Mouse (Mus musculus): ENCODE measurements at regions not wholly inside any gene's neighbourhood (a gene's known extent, or its start where the extent isn't known, plus 50 kb on each side); places are given as distances from the start of the nearest gene placed in this dataset.

DNA sequence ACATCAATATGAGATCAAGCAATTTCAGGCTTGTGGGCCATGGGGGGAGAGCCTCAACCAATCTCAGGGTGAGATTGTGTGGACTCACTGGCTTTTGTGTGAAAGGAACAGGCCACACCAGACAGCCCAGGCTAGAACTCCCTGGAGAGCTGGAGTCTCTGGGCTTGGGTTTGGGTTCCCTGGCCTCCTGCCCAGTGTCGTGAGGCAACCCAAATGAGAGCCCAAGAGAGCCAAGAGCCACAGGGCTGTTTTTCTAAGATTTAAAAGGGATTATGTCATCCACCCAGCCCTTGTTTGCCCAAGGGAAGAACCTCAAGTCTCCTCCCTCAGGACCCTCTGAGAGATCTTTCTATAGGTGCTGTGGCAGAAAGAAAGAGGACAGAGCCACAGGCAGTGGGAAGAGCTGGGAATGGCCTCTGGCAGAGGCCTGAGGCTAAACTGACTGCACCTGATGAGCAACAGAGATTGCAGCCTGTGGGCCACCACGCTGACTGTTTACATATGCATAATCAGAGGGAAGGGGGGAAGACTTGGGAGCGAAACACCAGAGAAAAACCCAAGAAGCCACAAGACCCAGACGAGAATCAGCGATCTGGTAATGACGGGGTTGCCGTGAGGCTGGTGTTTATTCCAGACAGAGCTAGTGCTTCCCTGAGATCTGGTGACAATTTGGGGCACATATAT is 92.1 kb downstream of the Bcl2l11 start:
- Histone ChIP-seq H3K9me3 (replicated peaks; ENCODE audit: low read length) (peaks cover 10% of the 10 kb centered on the region), H3K27ac (ENCODE audit: insufficient read depth, low read depth) (no peak overlapping the region), H3K4me2 (ENCODE audit: insufficient read depth, low read depth, poor library complexity, severe bottlenecking) (no peak overlapping the region), H3K36me3 (replicated peaks in 1 of 2; ENCODE audit: control insufficient read depth in 1 of 2, insufficient read depth in 1 of 2, low read length in 1 of 2) (no peaks in the 10 kb centered on the region), H3K27me3 (replicated peaks) (peaks cover 1% of the 10 kb centered on the region), H3K9ac (ENCODE audit: insufficient read depth, low read depth) (no peak overlapping the region), H3K79me2 (replicated peaks; ENCODE audit: control insufficient read depth, extremely low read depth, insufficient read depth, poor library complexity, severe bottlenecking) (no peaks in the 10 kb centered on the region), H3K4me3 (replicated peaks in 1 of 3; ENCODE audit: low read depth in 2 of 3, low read length in 2 of 3, poor library complexity in 1 of 3) (no peak overlapping the region), H3K4me1 (ENCODE audit: control insufficient read depth in 1 of 2, insufficient read depth in 2 of 2) (peaks cover 20 to 63% of the 10 kb centered on the region in 2 experiments)
- TF ChIP-seq BHLHE40 (IDR thresholded peaks at IDR 0.05; ENCODE audit: low read depth, low read length) (peak; percentile 58; the same call in 1 of the 2 replicates), POLR2AphosphoS2 (IDR thresholded peaks at IDR 0.05; ENCODE audit: low read depth, low read length) (no peak), TCF12 (IDR thresholded peaks at IDR 0.05; ENCODE audit: low read depth, low read length) (peak; percentile 26; the same call in 1 of the 2 replicates), ETS1 (conservative IDR thresholded peaks at IDR 0.05; ENCODE audit: low read depth, low read length) (peak; percentile 51), MAZ (IDR thresholded peaks at IDR 0.05; ENCODE audit: low read depth, low read length) (no peak), MEF2A (IDR thresholded peaks at IDR 0.05; ENCODE audit: borderline replicate concordance, low read depth, low read length) (0 out of 2 replicates have a peak, but pooled peaks have one; percentile 9), UBTF (IDR thresholded peaks at IDR 0.05; ENCODE audit: low read depth, low read length) (no peak), IRF4 (IDR thresholded peaks at IDR 0.05; ENCODE audit: low read depth, low read length) (peak; percentile 35; the same call in 1 of the 2 replicates), USF2 (conservative IDR thresholded peaks at IDR 0.05; ENCODE audit: low read depth, low read length) (no peak), TBP (conservative IDR thresholded peaks at IDR 0.05; ENCODE audit: low read depth, low read length) (no peak), E2F4 (IDR thresholded peaks at IDR 0.05; ENCODE audit: insufficient replicate concordance, low read depth, low read length) (no peak)
- peak; percentile 48 for DNase-seq (ENCODE audit: extremely low read depth)
- in situ Hi-C loops (cut with MboI; ENCODE audit: low pct_ligation_motif_present, low pct_unique_long_range_greater_than_20kb, low sequenced_read_pairs), result no loop called here
- dilution Hi-C loops (cut with MboI; ENCODE audit: extremely low pct_ligation_motif_present, extremely low pct_unique_long_range_greater_than_20kb, low sequenced_read_pairs), result no loop called here

GRCm38 (mm10) chr2:128218961-128219360 is 93.1 kb downstream of the Bcl2l11 start:
- no peak overlapping the region for H3K9ac ChIP-seq (ENCODE audit: insufficient read depth, low read depth)
- TF ChIP-seq MAFK (IDR thresholded peaks at IDR 0.05; ENCODE audit: insufficient replicate concordance, low read length) (no peak), ETS1 (conservative IDR thresholded peaks at IDR 0.05; ENCODE audit: low read depth, low read length) (no peak), USF2 (conservative IDR thresholded peaks at IDR 0.05; ENCODE audit: low read depth, low read length) (no peak)
- no peak overlapping the region for H3K4me3 ChIP-seq (replicated peaks in 1 of 3; ENCODE audit: low read depth in 2 of 3, low read length in 2 of 3, poor library complexity in 1 of 3)
- in situ Hi-C loops (cut with MboI; ENCODE audit: low pct_ligation_motif_present, low pct_unique_long_range_greater_than_20kb, low sequenced_read_pairs) (no loop called here), dilution Hi-C loops (cut with MboI; ENCODE audit: extremely low pct_ligation_motif_present, extremely low pct_unique_long_range_greater_than_20kb, low sequenced_read_pairs) (no loop called here)
- no peak for DNase-seq (ENCODE audit: extremely low read depth)
- H3K27me3 ChIP-seq (replicated peaks), result peaks cover 1% of the 10 kb centered on the region
- H3K9me3 ChIP-seq (replicated peaks; ENCODE audit: low read length), result peaks cover 10% of the 10 kb centered on the region
- peaks cover 20 to 66% of the 10 kb centered on the region in 2 experiments for H3K4me1 ChIP-seq (ENCODE audit: control insufficient read depth in 1 of 2, insufficient read depth in 2 of 2)
- no peaks in the 10 kb centered on the region for H3K36me3 ChIP-seq (replicated peaks in 1 of 2; ENCODE audit: control insufficient read depth in 1 of 2, insufficient read depth in 1 of 2, low read length in 1 of 2)
- no peaks in the 10 kb centered on the region for H3K79me2 ChIP-seq (replicated peaks; ENCODE audit: control insufficient read depth, extremely low read depth, insufficient read depth, poor library complexity, severe bottlenecking)
- H3K4me2 ChIP-seq (ENCODE audit: insufficient read depth, low read depth, poor library complexity, severe bottlenecking), result no peak overlapping the region
- no peak overlapping the region for H3K27ac ChIP-seq (ENCODE audit: insufficient read depth, low read depth)

Data from CH12.LX (cell line).